Mouse (Mus musculus) ES-E14 (cell line): ENCODE data around the gene Reep3. TPM values are rescaled to one million over a fixed set of nuclear protein-coding genes. Genes with fewer than 3 reads are reported as not detected.

Experiments
- DNase-seq: peaks from one replicate; pipeline ENCODE4 v3.0.0-alpha.2; 2013; ENCODE audit warnings: low read depth, low spot score
- H3K27ac ChIP-seq: 2 replicates; pipeline ENCODE4 v1.5.1; 2012; ENCODE audit warnings: low read depth, mild to moderate bottlenecking, low read length, moderate library complexity, mixed read lengths; ENCODE audit not compliant: poor library complexity, insufficient read depth, severe bottlenecking
- H3K36me3 ChIP-seq: 2 replicates; pipeline ENCODE4 v1.6.1; 2012; ENCODE audit warnings: mild to moderate bottlenecking, low read length, moderate library complexity, mixed read lengths; ENCODE audit not compliant: control insufficient read depth, poor library complexity, insufficient read depth, severe bottlenecking
- H3K4me1 ChIP-seq, 2 experiments: fragments of 150-350 bp in 1 of 2; sonication (generic) in 1 of 2; 2 replicates each; pipeline ENCODE4 v1.6.1; 2012; ENCODE audit warnings: low read length in 2 of 2, mild to moderate bottlenecking in 1 of 2, mixed read lengths in 1 of 2; ENCODE audit not compliant: control insufficient read depth in 2 of 2, insufficient read depth in 2 of 2, poor library complexity in 1 of 2
- H3K4me3 ChIP-seq, 2 experiments: fragments of 150-350 bp in 1 of 2; sonication (generic) in 1 of 2; 2 replicates each; pipeline ENCODE4 v1.5.1; 2012; ENCODE audit warnings: low read length in 2 of 2, low read depth in 1 of 2, mild to moderate bottlenecking in 1 of 2, mixed read lengths in 1 of 2; ENCODE audit not compliant: insufficient read depth in 1 of 2, poor library complexity in 1 of 2, severe bottlenecking in 1 of 2
- H3K9ac ChIP-seq: 2 replicates; pipeline ENCODE4 v1.6.1; 2012; ENCODE audit warnings: low read depth, mild to moderate bottlenecking, low read length, mixed read lengths; ENCODE audit not compliant: poor library complexity, insufficient read depth, severe bottlenecking
- H3K9me3 ChIP-seq: fragments of 150-350 bp; sonication (generic); 2 replicates; pipeline ENCODE4 v1.6.1; 2012; ENCODE audit warnings: low read depth, mild to moderate bottlenecking, low read length; ENCODE audit not compliant: control insufficient read depth, insufficient read depth
- CHD2 ChIP-seq: IDR thresholded peaks from 2 replicates; pipeline ENCODE4 v1.6.1; 2014; ENCODE audit warnings: mild to moderate bottlenecking, low read depth, low read length, inconsistent platforms
- HCFC1 ChIP-seq: IDR thresholded peaks from 2 replicates; pipeline ENCODE4 v1.6.1; 2012; ENCODE audit warnings: low read length, inconsistent platforms, borderline replicate concordance; ENCODE audit not compliant: insufficient read depth
- MAFK ChIP-seq: IDR thresholded peaks from 2 replicates; pipeline ENCODE4 v1.6.1; 2014; ENCODE audit warnings: mild to moderate bottlenecking, low read depth, low read length, inconsistent platforms; ENCODE audit not compliant: insufficient read depth
- ZC3H11A ChIP-seq: IDR thresholded peaks from 2 replicates; pipeline ENCODE4 v1.6.1; 2012; ENCODE audit warnings: low read depth, mild to moderate bottlenecking, inconsistent platforms, low read length, borderline replicate concordance
- ZNF384 ChIP-seq: IDR thresholded peaks from 2 replicates; pipeline ENCODE4 v1.6.1; 2012; ENCODE audit warnings: low read depth, low read length, inconsistent platforms
- in situ Hi-C, 2 experiments: fragments of 600-800 bp; cut with MboI; formaldehyde crosslinking; loops; one replicate each; pipeline ENCODE4 v1.15.1; 2025; ENCODE audit warnings: low sequenced_read_pairs in 2 of 2, inconsistent platforms in 1 of 2; ENCODE audit not compliant: unreplicated experiment in 2 of 2
- total RNA-seq: library from RNA; depleted of rRNA; stranded (reverse); fragments of 300-350 nt; gene quantifications from 2 replicates; pipeline ENCODE4 v1.2.3, GENCODE M21; 2012

Reep3 gene
- total RNA-seq, 1 experiment = 18.2 TPM

GRCm38 (mm10) chr10:67029297-67029696 is 67.4 kb downstream of the Reep3 start:
- no peak overlapping the region for H3K9ac ChIP-seq
- H3K4me1 ChIP-seq = peaks cover 7 to 15% of the 10 kb centered on the region in 2 experiments; a peak in 2 of 4 replicates
- H3K27ac ChIP-seq = no peak overlapping the region; the same call in 1 of the 2 replicates
- 0 out of 2 replicates have a peak, but pooled peaks have one; percentile 11 for TF ChIP-seq MAFK
- TF ChIP-seq ZNF384 = no peak
- TF ChIP-seq ZC3H11A = no peak
- TF ChIP-seq CHD2 = no peak
- TF ChIP-seq HCFC1 = no peak
- H3K36me3 ChIP-seq = 0 out of 2 replicates have a peak, but pooled peaks cover 2% of the 10 kb centered on the region
- in situ Hi-C loops = no loop called here
- no peak for DNase-seq
- no peak overlapping the region for H3K4me3 ChIP-seq
- no peaks in the 10 kb centered on the region for H3K9me3 ChIP-seq

DNA sequence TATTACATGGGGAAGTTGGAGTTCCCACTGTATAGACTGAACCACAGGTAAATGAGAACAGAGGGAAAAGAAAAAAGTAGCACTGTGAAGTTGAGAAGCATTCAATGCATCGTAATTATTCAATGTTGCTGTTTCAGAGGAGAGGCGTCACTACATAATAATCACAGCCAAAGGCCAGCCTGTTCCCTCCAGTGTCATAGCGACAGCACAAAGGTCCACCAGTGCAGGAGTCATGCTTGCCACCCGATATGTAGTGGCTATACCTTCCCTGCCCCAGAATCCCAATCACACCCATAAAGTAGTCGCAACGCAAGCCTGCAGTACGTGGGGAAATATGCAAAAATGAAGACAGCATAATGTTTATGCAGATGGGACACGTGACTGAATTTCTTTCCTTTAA is 70.4 kb downstream of the Reep3 start:
- Histone ChIP-seq H3K9me3 (no peaks in the 10 kb centered on the region), H3K9ac (no peak overlapping the region), H3K27ac (peak overlapping the region; percentile 81; the same call in 1 of the 2 replicates), H3K4me1 (peaks cover 7 to 15% of the 10 kb centered on the region in 2 experiments; a peak in 2 of 4 replicates), H3K36me3 (peaks cover 6% of the 10 kb centered on the region), H3K4me3 (no peak overlapping the region)
- in situ Hi-C loops = no loop called here
- DNase-seq = no peak
- TF ChIP-seq CHD2 = no peak
- TF ChIP-seq ZC3H11A = no peak
- TF ChIP-seq ZNF384 = no peak
- TF ChIP-seq HCFC1 = no peak

DNA sequence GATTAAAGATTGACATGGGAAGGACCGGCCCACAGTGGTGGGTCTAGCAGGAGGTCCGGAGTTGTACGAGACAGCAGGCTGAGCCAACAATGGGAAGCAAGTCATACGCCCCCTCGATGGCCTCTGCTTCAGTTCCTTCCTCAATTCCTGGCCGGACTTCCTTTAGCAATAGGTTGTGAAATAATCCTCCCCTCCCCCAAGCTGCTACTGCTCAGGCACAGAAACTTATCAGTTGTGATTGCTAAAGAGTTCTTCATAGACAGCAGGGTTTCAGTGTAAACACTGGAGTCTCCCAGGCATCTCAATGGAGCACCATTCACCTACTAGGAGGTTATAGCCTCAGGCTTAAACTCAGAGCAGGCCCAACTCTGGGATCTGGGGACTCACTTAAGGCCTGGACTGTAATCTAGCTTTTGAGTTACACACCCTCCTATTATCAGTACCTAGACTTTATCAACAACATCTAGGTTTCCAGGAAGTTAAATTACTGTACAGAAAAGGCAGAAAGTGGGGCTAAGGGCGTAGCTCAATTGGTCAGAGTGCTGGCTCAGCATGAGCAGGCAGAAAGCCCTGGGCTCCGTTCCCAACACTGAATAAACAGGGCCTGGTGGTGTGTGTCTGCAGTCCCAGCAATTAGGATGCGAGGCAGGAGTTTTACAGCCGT is 71.0 kb downstream of the Reep3 start:
- TF ChIP-seq MAFK = peak; percentile 93
- no peak for TF ChIP-seq ZC3H11A
- peaks cover 10% of the 10 kb centered on the region for H3K36me3 ChIP-seq
- in situ Hi-C loops = no loop called here
- H3K27ac ChIP-seq = peak overlapping the region; percentile 81
- no peaks in the 10 kb centered on the region for H3K9me3 ChIP-seq
- peaks cover 7 to 15% of the 10 kb centered on the region in 2 experiments; a peak in 2 of 4 replicates for H3K4me1 ChIP-seq
- DNase-seq = no peak
- no peak overlapping the region for H3K4me3 ChIP-seq
- no peak overlapping the region; the same call in 1 of the 2 replicates for H3K9ac ChIP-seq

- H3K4me1 ChIP-seq = peaks cover 5 to 12% of the 10 kb centered on the region in 2 experiments; a peak in 2 of 4 replicates
- in situ Hi-C loops = no loop called here
- no peak overlapping the region for H3K4me3 ChIP-seq
- TF ChIP-seq CHD2 (no peak), MAFK (no peak), ZNF384 (no peak), ZC3H11A (no peak), HCFC1 (no peak)
- no peak overlapping the region; the same call in 1 of the 2 replicates for H3K27ac ChIP-seq
- no peak overlapping the region for H3K9ac ChIP-seq
- no peak for DNase-seq
- H3K36me3 ChIP-seq = peaks cover 10% of the 10 kb centered on the region
- no peaks in the 10 kb centered on the region for H3K9me3 ChIP-seq
These were observed 72.4 kb downstream of the Reep3 start for GRCm38 (mm10) chr10:67024391-67024790.

GRCm38 (mm10) chr10:67023092-67023491 is 73.7 kb downstream of the Reep3 start:
- no peak overlapping the region for H3K9ac ChIP-seq
- TF ChIP-seq CHD2 (no peak), HCFC1 (no peak), ZNF384 (no peak), ZC3H11A (no peak), MAFK (no peak)
- H3K4me1 ChIP-seq = peaks cover 3 to 10% of the 10 kb centered on the region in 2 experiments; a peak in 2 of 4 replicates
- in situ Hi-C loops = no loop called here
- H3K9me3 ChIP-seq = no peaks in the 10 kb centered on the region
- H3K36me3 ChIP-seq = peaks cover 10% of the 10 kb centered on the region
- DNase-seq = no peak
- H3K27ac ChIP-seq = no peak overlapping the region
- no peak overlapping the region for H3K4me3 ChIP-seq
